Mouse (Mus musculus) gastrocnemius, adult 18-20 months (tissue): ENCODE results near the gene Txlng. TPM values are rescaled to one million over a fixed set of nuclear protein-coding genes. Genes with fewer than 3 reads are reported as not detected.

Experiments used
- DNase-seq: peaks from one replicate; pipeline ENCODE4 v3.0.0; 2021; ENCODE audit warnings: low spot score
- microRNA-seq: library from miRNA; unstranded; fragments of <30 nt; microRNA quantifications from one replicate; pipeline ENCODE4 v1.2.0, GENCODE M21; 2021
- total RNA-seq, 2 experiments: library from RNA; stranded (reverse); gene quantifications; 2 replicates each; pipeline ENCODE4 v1.2.3; 2021

Gene Txlng
- total RNA-seq, 2 experiments from 2014 or later = 7.3 to 7.7 TPM

DNA sequence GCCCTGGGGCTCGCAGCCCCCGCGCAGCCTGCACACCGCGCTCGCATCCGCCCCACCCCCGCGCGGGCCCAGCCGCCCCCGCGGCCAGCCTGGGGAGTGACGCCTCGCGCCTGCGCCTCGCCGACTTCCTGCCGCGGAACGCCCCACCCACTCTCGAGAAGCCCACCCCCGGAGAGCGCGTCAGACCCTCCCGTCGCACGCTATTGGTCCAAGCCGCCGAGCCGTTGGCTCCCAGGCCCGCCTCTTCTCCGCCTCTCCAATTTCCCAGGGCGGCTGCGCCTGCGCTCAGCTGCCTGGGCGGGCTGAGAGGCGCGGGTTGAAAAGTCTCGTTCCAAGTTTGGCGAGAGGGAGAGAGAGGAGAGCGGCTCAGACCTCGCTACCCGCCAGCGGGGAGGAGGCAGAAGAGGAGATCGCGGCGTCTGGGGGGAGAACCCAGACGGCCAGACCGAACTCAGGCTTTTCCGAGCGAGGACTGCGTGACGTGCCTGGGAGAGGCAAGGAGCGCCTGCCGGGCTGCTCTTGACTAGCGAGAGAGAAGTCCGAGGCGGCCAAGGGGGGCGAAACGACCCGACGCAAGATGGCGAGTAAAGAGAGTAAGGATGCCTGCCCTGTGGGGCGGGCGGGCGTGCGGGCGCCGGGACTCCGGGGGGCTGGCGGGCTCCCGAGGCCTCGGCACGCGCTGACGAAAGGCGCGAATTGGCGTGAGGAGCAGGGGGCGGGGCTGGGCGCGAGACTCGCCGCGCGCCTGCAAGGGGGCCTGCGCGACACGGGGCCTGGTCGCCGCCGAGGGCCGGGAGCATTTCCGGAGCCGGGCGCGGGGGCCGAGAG, 68.9 kb downstream of the Txlng start, which contains the start of gene Rbbp7:
Gene Rbbp7 (plus strand): TSS at position 288 of the 828 bp plus-strand sequence.
- peak; percentile 89 for DNase-seq

DNA sequence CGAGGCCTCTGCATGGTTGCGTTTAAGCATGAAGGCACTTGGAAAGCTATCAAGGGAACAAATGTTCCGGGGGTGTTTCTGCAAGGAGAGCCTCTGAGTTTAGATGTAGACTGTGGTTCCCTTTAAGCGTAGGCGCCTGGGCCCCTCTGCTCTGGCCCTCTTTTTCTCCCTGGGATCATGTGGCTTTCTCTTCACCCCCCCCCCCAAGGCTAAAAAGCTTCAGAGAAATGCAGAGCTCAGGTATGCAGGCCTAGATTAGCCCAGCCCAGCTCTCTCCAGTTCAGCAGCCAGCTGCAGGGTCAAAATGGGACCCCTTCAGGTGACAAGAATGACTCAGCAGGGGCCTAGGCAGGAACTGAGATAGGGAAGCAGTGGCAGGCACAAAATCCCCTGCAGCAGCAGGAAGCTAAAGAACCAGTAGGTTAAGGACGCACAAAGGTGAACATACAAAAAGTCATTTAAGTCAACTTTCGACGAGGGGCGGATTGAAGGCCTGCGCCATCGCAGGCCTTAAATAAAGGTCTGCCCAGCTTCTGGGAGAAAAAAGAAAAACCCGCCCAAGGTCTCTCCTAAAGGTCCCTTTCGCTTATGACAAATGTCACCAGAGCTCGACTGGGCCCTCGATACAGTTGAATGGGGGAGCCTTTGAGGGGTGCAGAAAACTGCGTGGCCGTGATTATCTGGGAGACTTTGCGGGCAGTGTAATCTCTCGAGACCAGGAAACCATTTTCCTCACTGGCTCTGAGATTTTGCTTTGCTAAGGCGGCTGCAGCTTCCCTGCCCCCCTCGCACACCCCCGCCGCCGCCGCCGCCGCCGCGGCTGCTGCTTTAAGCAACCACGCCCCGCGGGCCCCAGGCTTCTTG, 69.8 kb downstream of the Txlng start:
- no peak for DNase-seq

DNA sequence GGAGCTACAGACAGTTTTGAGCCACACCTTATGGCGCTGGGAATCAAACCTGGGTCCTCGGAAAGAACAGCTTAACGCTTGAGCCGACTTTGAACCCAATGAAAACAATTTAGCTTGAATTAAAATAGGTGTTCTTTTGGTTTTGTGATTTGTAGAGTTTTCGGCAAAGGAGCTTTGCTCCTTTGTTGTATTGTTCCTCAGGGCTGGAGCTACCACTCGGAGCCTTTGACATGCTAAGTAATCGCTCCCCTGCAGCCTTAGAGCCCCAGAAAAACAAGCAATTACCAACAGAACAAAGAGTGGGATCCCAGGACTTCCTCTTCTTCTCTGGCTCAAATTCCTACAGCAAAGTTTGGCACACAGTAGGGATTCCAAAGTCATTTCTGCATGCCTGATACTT, 73.2 kb downstream of the Txlng start:
- DNase-seq = no peak

DNA sequence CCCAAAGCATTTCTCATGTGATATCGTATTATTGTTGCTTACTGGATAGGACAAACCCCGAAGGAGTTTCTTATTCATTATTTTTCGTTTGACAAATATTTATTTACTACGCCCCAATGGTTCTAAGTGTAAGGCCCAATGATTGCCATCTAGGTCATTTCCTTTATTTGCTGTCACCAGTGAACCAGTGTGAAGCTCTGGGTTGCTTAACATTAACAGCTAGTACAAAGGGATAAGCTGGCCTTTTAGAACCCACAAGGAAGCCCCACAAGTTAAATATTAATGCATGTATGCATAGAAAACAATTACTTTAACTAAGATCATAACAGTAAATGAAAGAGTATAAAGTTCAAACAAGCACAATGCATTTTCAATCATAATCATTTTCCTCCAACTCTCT, 74.9 kb downstream of the Txlng start:
- DNase-seq = no peak

DNA sequence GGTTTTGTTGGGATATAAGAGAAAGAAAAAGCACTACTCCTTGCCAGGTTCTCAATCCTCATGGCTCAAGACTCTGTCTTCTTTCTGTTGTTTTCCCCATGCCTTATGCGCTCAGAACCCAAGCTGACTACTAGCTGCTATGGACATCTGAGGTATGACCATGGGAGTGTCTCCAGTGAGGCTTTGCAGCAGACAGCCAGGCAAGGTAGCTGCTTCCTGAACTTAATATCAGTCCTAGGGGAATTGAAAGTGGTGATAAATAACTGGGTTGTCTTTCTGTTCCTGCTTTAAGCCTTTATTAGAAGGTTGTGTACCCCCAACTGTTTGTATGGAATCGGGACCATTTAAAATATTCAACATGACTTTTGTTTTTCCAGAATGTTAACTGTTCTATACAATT, 76.8 kb downstream of the Txlng start:
- DNase-seq = no peak

DNA sequence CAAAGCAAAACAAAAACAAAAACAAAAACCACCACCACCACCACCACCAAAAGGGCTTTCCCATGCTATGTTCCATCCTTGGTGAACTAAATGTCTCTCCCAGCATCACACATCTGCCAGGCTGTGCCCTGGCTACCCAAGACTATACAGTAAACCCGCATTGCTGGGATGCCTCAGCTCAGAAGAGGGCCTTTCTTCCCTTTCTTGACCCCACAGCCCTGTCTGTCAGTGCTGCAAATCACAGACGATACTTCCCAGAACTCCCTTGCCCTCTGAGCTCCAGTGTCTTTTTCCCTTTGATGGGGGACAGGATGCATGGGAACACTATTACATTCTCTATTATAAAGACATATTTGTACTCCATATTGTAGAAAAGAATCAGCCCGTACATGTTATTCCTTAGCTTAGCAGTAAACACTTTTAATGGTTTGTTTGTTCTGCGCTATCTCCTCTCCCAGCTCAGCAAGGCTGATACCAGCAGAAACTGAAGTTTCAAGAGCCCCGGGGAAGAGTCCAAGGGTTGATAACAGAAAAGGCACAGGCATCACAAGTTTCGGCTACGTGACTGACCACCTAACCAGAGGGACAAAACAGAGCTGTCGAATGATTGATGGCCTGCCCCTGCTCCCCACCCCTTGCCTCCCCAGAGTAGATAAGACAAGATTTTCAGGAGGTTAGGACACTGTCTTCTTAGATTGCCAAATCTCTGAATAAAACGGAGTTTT, 80.4 kb downstream of the Txlng start:
- DNase-seq = no peak

DNA sequence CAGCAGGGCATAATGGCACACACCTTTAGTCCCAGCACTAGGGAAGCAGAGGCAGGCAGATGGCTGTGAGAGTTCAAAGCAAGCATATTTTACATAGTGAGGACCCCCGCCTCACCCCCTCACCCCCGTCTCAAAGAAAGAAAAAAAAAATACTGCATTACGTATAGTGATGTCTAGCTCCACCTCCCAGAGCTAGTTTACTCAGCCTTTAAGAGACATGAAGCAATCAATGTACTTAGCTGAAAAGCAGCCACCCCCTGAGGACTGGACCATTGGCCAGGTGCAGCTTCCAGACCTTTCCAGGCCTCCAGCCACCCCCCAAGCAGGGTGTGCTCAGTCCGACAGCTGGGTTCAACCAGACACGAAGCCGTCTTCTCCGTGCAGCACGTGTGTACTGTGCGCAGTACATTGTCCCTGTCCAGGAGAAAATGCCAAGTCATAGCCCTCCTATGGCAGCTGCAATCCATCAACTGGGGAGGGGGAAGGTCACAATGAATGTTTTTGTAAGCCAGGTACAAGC, 93.1 kb downstream of the Txlng start:
- no peak for DNase-seq

DNA sequence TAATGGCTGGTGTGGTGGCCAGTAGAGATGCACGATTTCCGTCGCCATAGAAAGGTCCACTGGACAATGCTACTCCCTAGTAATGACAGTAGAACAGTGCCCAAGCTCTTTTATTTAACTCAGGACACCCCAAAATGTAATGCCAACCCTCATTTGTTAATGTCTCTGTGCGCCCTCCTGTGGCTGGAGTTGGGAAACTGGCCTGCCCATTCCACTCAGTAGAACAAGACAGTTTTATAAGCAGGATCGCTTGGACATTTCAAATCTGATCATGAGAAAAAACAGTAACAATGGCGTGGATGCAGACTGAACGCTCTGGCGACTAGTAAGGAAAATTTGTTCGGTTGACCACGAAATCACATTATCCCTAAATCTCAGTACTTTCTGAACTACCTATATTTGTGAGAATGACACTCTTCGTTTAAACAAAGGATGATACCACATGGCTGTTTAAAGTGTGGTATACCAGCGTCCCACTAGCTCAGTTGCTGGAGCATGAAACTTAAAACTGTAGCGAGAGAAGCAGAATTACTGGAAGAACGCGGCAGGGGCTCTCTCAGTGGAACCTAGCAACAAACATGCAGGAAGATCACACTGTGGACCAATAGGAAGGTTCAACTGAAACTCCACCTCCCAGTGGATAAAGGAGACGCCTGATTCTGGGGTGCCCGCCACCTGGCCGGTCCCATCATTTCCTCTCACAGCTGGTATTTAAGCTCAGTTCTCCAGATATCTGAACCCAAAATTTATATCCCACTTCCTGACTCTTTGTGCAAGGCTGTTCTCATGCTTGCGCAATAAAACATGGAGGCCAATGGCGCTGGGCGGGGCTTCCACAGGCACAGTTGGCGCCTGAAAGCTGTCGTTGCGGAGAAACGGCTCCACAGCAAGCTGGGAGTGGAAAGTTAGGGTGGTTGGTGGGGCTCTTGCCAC, 94.0 kb downstream of the Txlng start:
- peak; percentile 45 for DNase-seq

DNA sequence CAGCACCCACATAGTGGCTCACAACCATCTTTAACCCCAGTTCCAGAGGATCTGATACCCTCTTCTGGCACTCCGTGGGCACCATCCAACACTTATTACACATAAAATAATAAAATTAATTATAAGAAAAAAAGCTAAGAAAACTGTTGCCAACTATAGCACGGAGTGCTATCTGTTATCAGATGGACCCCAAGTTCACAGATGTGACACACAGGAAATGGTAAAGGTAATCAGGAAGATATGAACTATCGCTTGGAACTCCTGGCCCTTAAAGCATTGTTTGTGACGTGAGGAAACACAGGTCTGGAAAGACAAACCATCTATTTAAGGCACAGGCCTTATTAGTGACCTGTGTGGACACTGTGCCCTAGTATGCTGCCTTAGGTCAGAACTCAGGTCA, 99.2 kb downstream of the Txlng start:
- DNase-seq = no peak

Small RNAs within 50 kb of the gene (microRNA-seq; reads per million reads assigned to microRNA genes)
- not detected for gene Mir3473a

Other genes with a start within 250 kb of the Txlng start
- gene Reps2, start 185.8 kb downstream of the Txlng start, total RNA-seq = 1 to 10 TPM in 1 of 2 experiments, under 1 TPM in 1; 0.96 to 1.5 TPM
- 10 to 100 TPM; 84.3 to 85.5 TPM for gene Rbbp7, start 69.1 kb downstream of the Txlng start, total RNA-seq
- 10 to 100 TPM; 25.1 to 28.7 TPM for gene Syap1, start 59.0 kb upstream of the Txlng start, total RNA-seq
- gene Ctps2, start 71.8 kb upstream of the Txlng start, total RNA-seq = 1 to 10 TPM; 5.0 to 5.4 TPM
- not detected for gene S100g, start 135.1 kb upstream of the Txlng start, total RNA-seq